Mouse (Mus musculus) heart, embryonic 16.5 days (tissue): ENCODE measurements around the gene L3mbtl1. TPM values are rescaled to one million over a fixed set of nuclear protein-coding genes. Genes with fewer than 3 reads are reported as not detected.

Experiments used
- ATAC-seq: fragments of 200-750 bp; cut with Nextera tagmentation; replicated peaks from 2 replicates; pipeline ENCODE4 v1.8.0; 2017; ENCODE audit warnings: moderate number of reproducible peaks; ENCODE audit not compliant: insufficient read depth, low FRiP score; ENCODE audit errors: extremely low read depth
- H3K27ac ChIP-seq: fragments of 300-500 bp; sonication (generic); 2 replicates; pipeline ENCODE4 v1.5.1; 2014; ENCODE audit warnings: mild to moderate bottlenecking, low read length, control low read depth, moderate library complexity
- H3K27me3 ChIP-seq: fragments of 300-500 bp; sonication (generic); 2 replicates; pipeline ENCODE4 v1.6.1; 2014; ENCODE audit warnings: low read length, mixed read lengths; ENCODE audit not compliant: control insufficient read depth, insufficient read depth
- H3K36me3 ChIP-seq: fragments of 300-500 bp; sonication (generic); 2 replicates; pipeline ENCODE4 v1.6.1; 2014; ENCODE audit not compliant: control insufficient read depth, insufficient read depth
- H3K4me1 ChIP-seq: fragments of 300-500 bp; sonication (generic); 2 replicates; pipeline ENCODE4 v1.6.1; 2014; ENCODE audit warnings: low read length, mixed read lengths; ENCODE audit not compliant: control insufficient read depth, insufficient read depth
- H3K4me2 ChIP-seq: fragments of 300-500 bp; sonication (generic); 2 replicates; pipeline ENCODE4 v1.6.1; 2014; ENCODE audit warnings: low read depth, mild to moderate bottlenecking, control low read depth, low read length
- H3K4me3 ChIP-seq: fragments of 300-500 bp; sonication (generic); 2 replicates; pipeline ENCODE4 v1.5.1; 2014; ENCODE audit warnings: mild to moderate bottlenecking, control low read depth, low read length
- H3K9ac ChIP-seq: fragments of 300-500 bp; sonication (generic); 2 replicates; pipeline ENCODE4 v1.6.1; 2014; ENCODE audit warnings: low read length, control low read depth
- H3K9me3 ChIP-seq: fragments of 300-500 bp; sonication (generic); replicated peaks from 2 replicates; pipeline ENCODE4 v1.6.1; 2016; ENCODE audit warnings: low read length; ENCODE audit not compliant: control insufficient read depth
- WGBS: fragments of 180-500 bp; shearing (Covaris S2); extraction: QIAGEN DNeasy Blood & Tissue Kit; methylation state at CpG from one replicate; pipeline ENCODE4 v1.1.7; 2014; 5-methylcytosine and 5-hydroxymethylcytosine counted together
- polyA plus RNA-seq: library from polyadenylated mRNA; unstranded; fragments of >200 nt; fragmentation: Nextera tagmentation; extraction: Ambion mirVana; gene quantifications from 2 replicates; pipeline ENCODE4 v1.2.1, GENCODE M21; 2015

Gene L3mbtl1
- polyA plus RNA-seq, 1 experiment from 2014 or later: 0.04 TPM

DNA sequence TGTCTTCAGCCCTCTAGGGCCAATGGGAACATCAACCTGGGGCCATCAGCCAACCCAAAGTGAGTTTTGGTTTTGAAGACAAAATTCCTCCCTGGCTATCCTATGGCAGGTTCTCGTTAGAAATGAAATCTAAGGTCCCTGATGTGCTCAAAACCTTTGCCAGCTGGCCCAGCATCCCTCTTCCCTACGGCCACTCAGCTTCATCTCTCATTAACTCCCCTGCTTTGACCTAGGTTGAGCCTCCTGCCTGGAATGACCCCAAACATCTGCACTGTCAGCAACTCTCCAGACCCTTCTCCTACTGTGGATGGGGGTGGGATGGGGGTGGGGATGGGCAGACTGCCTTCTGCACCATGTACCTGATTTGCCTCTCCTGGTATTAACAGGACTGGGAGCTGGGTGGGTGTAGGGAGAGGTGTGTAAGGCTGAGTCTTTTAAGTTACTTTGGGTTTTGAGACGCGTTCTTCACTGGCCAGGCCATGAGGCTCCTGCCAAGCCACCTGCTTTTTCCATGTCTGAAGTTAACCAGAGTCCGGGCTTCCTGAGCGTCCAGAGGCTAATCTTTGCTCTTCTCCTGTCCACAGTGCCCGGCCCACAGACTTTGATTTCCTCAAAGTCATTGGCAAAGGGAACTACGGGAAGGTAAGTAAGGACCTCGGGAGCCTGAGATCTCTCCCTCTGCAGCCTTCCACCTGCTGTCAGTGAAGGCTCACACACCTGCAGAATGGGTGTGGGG is 50.8 kb downstream of the L3mbtl1 start:
- no peak overlapping the region for H3K9ac ChIP-seq
- no peak overlapping the region for H3K4me3 ChIP-seq
- WGBS: 67% methylated on average over 9 of the region's 9 CpGs
- H3K4me2 ChIP-seq: no peak overlapping the region
- peaks cover 3% of the 10 kb centered on the region; the same call in 1 of the 2 replicates for H3K4me1 ChIP-seq
- ATAC-seq: no peak
- no peaks in the 10 kb centered on the region; the same call in 1 of the 2 replicates for H3K27me3 ChIP-seq
- H3K9me3 ChIP-seq: no peaks in the 10 kb centered on the region
- H3K27ac ChIP-seq: no peak overlapping the region
- H3K36me3 ChIP-seq: no peaks in the 10 kb centered on the region

DNA sequence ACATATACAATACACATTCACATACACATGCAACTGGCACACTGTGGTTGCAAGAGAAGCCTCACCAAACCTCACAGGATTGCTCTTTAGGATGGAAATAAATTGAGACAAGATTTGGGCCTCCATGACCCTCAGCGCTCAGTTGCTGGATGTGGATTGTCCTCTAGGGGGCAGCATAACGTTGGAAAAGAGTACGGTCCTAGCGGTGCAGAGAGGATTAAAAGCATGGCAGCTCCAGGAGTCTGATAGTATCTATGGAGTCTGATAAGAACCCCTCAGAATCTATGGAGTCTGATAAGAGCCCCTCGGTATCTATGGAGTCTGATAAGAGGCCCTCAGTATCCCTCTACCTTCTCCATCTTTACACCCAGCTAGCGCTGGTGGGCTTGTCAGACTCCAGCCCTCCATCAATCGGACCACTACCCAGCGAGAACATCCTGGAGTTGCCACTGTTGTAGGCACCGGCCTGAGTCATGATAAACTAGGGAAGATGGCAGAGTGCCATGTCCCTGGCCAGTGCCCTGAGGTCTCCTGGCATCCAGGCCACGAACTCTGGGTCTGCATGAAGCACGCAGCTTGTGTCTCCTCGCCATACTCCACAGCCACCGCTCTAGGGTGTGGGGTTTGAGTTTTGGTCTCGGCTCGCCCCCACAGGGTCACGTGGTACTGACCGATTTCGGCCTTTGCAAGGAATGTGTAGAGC is 55.4 kb downstream of the L3mbtl1 start:
- peak overlapping the region; percentile 55 for H3K4me2 ChIP-seq
- no peak overlapping the region for H3K9ac ChIP-seq
- no peak overlapping the region for H3K27ac ChIP-seq
- 17% methylated on average over 18 of the region's 18 CpGs for WGBS
- no peaks in the 10 kb centered on the region for H3K36me3 ChIP-seq
- H3K4me3 ChIP-seq: peak overlapping the region; percentile 24
- H3K4me1 ChIP-seq: peaks cover 3% of the 10 kb centered on the region; the same call in 1 of the 2 replicates
- no peak for ATAC-seq
- no peaks in the 10 kb centered on the region for H3K9me3 ChIP-seq
- H3K27me3 ChIP-seq: no peaks in the 10 kb centered on the region; the same call in 1 of the 2 replicates

DNA sequence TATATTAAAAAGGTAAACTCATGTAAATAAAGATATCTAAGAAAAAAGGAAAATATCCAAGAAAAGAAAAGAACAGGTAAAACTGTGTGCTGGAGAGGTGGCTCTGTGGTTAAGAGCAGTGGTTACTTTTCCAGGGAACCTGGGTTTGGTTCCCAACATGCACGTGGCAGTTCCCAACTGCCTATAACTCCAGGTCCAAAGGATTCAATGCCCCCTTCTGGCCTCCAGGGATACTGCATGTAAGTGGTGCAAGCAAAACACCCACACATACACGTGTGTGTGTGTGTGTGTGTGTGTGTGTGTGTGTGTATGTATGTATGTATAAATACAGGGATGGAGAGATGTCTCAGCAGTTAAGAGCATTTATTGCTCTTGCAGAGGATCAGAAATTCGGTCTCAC is 56.5 kb downstream of the L3mbtl1 start:
- Histone ChIP-seq H3K4me1 (peaks cover 3% of the 10 kb centered on the region; the same call in 1 of the 2 replicates), H3K36me3 (no peaks in the 10 kb centered on the region), H3K4me2 (no peak overlapping the region), H3K27me3 (no peaks in the 10 kb centered on the region; the same call in 1 of the 2 replicates), H3K4me3 (no peak overlapping the region), H3K27ac (no peak overlapping the region), H3K9ac (no peak overlapping the region), H3K9me3 (no peaks in the 10 kb centered on the region)
- ATAC-seq: no peak
- WGBS: 27% methylated on average over 3 of the region's 3 CpGs

DNA sequence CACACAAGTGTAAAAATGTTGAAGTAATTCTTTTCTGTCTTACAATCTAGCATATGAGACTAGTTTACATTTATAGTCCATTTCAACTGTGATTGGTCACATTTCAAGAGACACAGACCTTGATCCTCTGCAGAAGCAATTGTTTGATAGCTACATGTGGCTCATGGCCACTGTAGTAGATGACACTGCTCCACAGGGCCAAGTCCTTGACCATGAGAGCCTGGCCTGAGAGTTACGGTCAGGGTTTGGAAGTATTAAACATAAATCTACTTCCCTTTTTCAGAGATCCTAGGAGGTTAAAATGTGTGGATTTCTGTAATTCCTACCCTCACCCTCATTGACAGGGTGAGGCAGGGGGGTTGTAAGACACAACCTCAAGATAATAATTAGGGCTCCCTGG is 57.8 kb downstream of the L3mbtl1 start:
- H3K27me3 ChIP-seq: no peaks in the 10 kb centered on the region; the same call in 1 of the 2 replicates
- no peaks in the 10 kb centered on the region for H3K9me3 ChIP-seq
- WGBS: 92% methylated on average over 1 of the region's 1 CpGs
- H3K36me3 ChIP-seq: no peaks in the 10 kb centered on the region
- no peak overlapping the region for H3K4me2 ChIP-seq
- peaks cover 3% of the 10 kb centered on the region; the same call in 1 of the 2 replicates for H3K4me1 ChIP-seq
- H3K27ac ChIP-seq: no peak overlapping the region
- no peak for ATAC-seq
- H3K4me3 ChIP-seq: no peak overlapping the region
- no peak overlapping the region for H3K9ac ChIP-seq

DNA sequence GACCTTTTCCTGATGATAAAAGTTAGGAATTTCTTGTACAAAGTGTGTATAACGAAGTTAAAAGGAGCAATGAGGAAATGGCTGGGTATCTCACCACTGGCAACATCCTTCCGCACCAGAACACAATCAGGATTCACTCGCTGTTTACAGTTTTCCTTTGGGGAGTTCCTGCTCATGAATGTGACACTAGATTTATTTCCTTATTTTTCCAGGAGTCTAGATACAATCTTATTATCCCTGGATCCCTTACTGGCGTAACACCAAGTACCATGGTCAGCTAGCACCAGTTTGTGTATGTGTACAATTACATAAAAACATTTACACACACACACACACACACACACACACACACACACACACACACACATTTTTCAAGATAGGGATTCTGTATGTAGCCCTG is 64.0 kb downstream of the L3mbtl1 start:
- no peaks in the 10 kb centered on the region for H3K36me3 ChIP-seq
- H3K4me2 ChIP-seq: no peak overlapping the region
- no peak overlapping the region for H3K9ac ChIP-seq
- no peak overlapping the region for H3K27ac ChIP-seq
- WGBS: 66% methylated on average over 4 of the region's 4 CpGs
- no peak overlapping the region for H3K4me3 ChIP-seq
- no peaks in the 10 kb centered on the region for H3K27me3 ChIP-seq
- H3K9me3 ChIP-seq: no peaks in the 10 kb centered on the region
- H3K4me1 ChIP-seq: no peaks in the 10 kb centered on the region
- ATAC-seq: no peak

DNA sequence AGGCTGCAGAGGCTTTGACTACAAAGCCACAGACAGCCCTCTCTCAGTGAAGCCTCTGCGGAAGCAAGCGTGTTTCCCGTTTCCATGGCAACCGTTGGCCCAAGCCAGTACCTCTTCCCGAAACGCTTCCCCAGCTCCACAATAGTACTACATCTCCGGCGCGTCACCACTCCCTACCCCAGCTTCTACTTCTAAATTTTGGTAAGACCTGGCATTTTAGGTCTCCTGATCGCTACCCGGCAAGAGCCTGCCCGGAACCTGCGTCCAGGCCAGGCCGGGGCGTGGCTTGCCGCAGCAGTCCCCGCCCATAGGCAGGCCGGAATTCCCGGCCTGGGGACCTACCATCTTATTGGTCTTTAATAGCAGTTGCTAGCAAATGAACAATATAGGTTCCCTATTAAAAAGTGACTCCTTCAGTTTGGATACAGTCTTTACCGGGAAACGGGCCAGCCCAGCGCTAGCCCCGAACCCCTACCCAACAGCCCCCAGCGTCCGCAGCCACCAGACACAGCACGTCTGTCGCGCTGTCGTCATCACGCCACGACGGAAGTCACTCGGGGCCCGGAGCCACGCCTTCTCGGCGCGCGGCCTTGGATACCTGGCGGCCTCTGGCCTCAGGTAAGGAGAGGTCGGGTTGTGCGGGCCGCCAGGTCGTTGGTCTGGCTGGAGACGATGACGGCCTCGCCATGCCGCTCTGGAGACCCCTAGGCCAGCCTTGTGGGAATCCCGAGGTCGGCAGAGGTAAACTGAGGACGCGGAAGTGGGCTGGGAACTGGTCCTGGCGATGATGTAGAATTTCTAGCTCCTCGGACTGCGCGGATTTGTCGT is 73.9 kb downstream of the L3mbtl1 start, which contains the start of gene Ift52:
TSS of gene Ift52 (plus strand) at position 439 of the 828 bp plus-strand sequence.
- no peaks in the 10 kb centered on the region for H3K36me3 ChIP-seq
- peak within 1 kb of the TSS; percentile 83 for H3K4me2 ChIP-seq
- peak within 1 kb of the TSS; percentile 93 for H3K9ac ChIP-seq
- peaks cover 8% of the 10 kb centered on the region for H3K4me1 ChIP-seq
- H3K4me3 ChIP-seq: peak within 1 kb of the TSS; percentile 96
- H3K27ac ChIP-seq: peak within 1 kb of the TSS; percentile 40
- ATAC-seq: peak; percentile 95
- no peaks in the 10 kb centered on the region for H3K27me3 ChIP-seq
- WGBS: under 1% methylated on average over 57 of the region's 57 CpGs
- no peaks in the 10 kb centered on the region for H3K9me3 ChIP-seq

Other genes starting within 250 kb of the L3mbtl1 start
- 112 and 129 TPM in 2 replicates for gene Srsf6, start 11.9 kb upstream of the L3mbtl1 start, polyA plus RNA-seq
- 0.09 TPM in 1 of 2 replicates, not detected in the other for gene Sgk2, start 43.9 kb downstream of the L3mbtl1 start, polyA plus RNA-seq
- gene Ift52, start 73.9 kb downstream of the L3mbtl1 start, polyA plus RNA-seq: 33.9 and 34.8 TPM in 2 replicates
- 16.0 and 16.3 TPM in 2 replicates for gene Mybl2, start 111.2 kb downstream of the L3mbtl1 start, polyA plus RNA-seq
- not detected in 2 replicates for gene Gtsf1l, start 144.4 kb downstream of the L3mbtl1 start, polyA plus RNA-seq